Mouse (Mus musculus) left cerebral cortex, postnatal 36 days (tissue): ENCODE data around the gene Zbtb22. TPM values are rescaled to one million over a fixed set of nuclear protein-coding genes. Genes with fewer than 3 reads are reported as not detected.
"Not testable (repeated sequence)": the region's sequence is repeated elsewhere in the genome, so short reads cannot be mapped to it uniquely, and the experiment has no call there.

ENCODE experiments used
- DNase-seq, 2 experiments: peaks; one replicate each; pipeline ENCODE4 v3.0.0; 2021 to 2022; ENCODE audit warnings: low spot score in 2 of 2, mixed read lengths in 1 of 2
- intact Hi-C: fragments of 180-260 bp; cut with DNase I; formaldehyde crosslinking; loops from one replicate; pipeline ENCODE4 v1.15.1; 2025
- total RNA-seq, 2 experiments: library from RNA; stranded (reverse); gene quantifications; 2 replicates each; pipeline ENCODE4 v1.2.3; 2021

Zbtb22 gene
- total RNA-seq, 2 experiments from 2014 or later = 29.4 to 40.1 TPM

- no peak for DNase-seq
- intact Hi-C loops = no loop called here
Measured at GRCm38 (mm10) chr17:33902491-33902890, 13.2 kb upstream of the Zbtb22 start.

DNA sequence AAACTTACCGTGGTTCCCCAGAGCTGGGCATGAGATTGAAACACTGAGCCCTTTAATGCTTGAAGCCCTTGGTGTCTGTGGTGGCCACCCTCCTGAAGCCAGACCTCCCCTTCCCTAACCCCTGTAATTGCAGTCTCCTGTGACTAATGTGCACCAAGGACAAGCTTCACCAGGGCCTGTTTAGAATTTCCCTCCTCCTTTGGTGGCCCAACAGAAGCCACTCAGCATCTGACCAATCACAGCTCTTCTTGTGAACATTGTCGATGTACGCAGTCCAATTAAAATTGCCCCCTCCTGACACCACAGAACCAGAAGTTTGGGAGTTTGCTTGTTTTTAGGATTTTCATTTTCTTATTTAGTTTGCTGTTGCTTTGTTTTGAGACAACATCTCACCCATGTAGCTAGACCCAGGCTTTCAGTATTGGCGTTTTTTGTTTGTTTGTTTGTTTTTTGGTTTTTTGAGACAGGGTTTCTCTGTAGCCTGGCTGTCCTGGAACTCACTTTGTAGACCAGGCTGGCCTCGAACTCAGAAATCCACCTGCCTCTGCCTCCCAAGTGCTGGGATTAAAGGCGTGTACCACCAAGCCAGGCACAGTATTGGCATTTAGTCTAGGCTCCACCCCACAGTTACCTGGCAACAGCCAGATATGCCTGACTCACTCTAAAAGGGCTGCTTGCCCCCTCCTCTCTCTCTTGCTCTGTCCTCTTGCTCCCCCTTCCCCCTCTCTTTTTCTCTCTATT, 11.6 kb upstream of the Zbtb22 start:
- DNase-seq, intact Hi-C loops: not testable (repeated sequence)

DNA sequence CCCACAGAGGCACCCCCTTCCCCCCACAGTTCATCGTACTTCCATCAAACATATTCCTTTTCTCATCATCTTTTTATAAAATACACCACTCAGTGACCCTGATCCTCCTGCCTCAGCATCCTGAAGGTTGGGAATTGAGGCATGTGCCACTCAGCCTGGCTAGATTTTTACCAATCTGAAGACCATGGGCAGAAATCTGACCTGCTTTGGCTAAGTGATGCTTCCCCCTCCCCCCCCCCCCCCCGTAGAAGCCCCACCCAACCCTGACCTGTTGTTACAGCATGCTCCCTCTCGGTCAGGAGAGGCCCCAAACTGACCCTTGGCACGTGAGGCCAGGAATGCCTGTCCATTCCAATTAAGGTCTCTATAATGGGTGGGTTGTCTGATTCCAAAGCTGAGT, 10.9 kb upstream of the Zbtb22 start, which contains the start of gene Platr17:
TSS of gene Platr17 (plus strand) at position 301 of the 400 bp plus-strand sequence.
- DNase-seq, intact Hi-C loops: not testable (repeated sequence)

GRCm38 (mm10) chr17:33908331-33909076, 7.2 kb upstream of the Zbtb22 start:
- DNase-seq = peak; percentile 65 to 73
- intact Hi-C loops = no loop called here

DNA sequence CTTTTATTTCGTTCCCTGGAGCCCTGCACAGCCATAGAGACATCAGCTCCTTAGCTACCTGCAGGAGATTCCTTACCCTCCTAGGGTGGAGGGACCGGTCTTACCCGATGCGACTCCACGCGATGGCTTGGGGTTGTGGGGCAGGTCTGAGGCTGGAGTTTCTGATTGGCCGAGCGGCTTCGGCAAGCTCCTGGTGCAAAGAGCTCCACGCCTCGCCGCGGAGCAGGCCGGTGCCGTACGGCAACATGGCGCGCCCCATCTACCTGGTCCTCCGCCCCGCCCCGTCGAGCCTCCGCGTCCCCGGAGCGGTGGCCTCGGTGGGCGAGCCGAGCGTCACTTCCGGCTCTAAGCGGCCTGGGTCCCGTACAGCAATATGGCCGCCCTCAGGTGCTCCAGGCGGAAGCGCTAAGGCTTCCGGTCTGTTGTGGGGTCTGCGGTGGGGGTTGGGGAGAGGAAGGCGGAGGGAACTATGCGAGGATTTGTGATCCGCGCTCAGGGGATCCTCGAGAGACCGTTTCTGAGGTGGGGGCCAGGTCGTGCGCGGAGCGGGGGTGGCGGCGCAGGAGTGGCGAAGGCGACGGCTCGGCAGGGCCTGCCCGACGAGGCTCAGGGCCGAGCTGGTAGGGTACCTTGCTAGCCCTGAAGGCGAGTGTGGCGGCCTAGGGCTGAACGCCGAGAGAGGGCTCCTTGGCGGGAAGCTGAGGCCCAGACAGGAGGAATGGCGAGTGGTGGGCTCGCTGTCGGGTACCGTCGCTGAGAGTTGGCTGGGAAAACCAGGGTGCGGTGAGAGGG, 6.4 kb upstream of the Zbtb22 start, which contains the start of gene Daxx:
TSS of gene Daxx (plus strand) at position 338 of the 792 bp plus-strand sequence.
- intact Hi-C loops = no loop called here
- peak; percentile 98 to 99 for DNase-seq

DNA sequence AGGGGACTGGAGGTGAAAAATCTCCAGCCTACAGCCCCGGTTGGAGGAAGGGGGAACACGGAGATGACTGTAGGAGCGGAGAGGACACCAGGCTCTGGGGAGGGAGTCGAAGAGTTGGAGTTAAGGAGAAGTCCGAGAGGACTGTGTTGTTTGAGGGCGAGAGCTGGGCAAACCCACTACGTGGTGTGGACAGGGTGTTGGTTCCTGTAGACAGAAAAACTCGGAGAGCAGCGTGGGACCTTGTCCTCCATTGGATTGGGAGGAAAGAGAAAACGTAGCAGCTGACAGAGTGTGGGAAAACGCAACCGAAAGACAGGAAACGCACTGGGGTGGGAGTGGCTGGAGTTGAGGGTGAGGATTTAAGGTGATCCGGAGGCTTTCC, 5.8 kb upstream of the Zbtb22 start:
- intact Hi-C loops = no loop called here
- DNase-seq = no peak

GRCm38 (mm10) chr17:33910346-33911051, 5.2 kb upstream of the Zbtb22 start:
- intact Hi-C loops = no loop called here
- DNase-seq = no peak

DNA sequence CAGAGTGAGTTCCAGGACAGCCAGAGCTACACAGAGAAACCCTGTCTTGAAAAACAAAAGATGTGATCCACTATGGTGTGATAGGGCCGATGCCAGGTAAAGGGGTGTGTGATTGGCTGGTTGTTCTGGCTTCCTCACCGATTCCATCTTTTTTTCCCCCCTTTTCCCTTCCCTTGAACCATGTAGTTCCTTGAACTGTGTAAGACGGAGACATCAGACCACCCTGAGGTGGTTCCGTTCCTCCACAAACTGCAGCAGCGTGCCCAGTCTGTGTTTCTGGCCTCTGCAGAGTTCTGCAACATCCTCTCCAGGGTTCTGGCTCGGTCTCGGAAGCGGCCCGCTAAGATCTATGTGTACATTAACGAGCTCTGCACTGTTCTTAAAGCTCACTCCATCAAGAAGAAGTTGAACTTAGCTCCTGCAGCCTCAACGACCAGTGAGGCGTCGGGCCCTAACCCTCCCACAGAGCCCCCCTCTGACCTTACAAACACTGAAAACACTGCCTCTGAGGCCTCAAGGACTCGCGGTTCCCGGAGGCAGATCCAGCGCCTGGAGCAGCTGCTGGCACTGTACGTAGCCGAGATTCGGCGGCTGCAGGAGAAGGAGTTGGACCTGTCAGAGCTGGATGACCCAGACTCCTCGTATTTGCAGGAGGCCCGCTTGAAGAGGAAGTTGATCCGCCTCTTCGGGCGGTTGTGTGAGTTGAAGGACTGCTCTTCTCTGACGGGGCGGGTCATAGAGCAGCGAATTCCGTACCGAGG, 4.5 kb upstream of the Zbtb22 start:
- no peak for DNase-seq
- intact Hi-C loops = no loop called here

- DNase-seq = no peak
- intact Hi-C loops = no loop called here
Measured at GRCm38 (mm10) chr17:33911813-33912414, 3.8 kb upstream of the Zbtb22 start.

DNA sequence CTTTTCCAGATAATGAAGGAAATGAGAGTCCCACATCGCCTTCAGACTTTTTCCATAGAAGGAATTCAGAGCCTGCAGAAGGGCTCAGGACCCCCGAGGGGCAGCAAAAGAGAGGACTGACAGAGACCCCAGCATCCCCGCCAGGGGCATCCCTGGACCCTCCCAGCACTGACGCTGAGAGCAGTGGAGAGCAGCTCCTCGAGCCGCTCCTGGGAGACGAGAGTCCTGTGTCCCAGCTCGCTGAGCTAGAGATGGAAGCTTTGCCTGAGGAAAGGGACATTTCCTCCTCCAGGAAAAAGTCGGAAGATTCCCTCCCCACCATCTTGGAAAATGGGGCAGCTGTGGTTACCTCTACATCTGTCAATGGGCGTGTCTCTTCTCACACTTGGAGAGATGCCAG, 2.4 kb upstream of the Zbtb22 start:
- no peak for DNase-seq
- intact Hi-C loops = no loop called here

- no peak for DNase-seq
- intact Hi-C loops = no loop called here
Measured at GRCm38 (mm10) chr17:33913905-33914304, 1.8 kb upstream of the Zbtb22 start.

DNA sequence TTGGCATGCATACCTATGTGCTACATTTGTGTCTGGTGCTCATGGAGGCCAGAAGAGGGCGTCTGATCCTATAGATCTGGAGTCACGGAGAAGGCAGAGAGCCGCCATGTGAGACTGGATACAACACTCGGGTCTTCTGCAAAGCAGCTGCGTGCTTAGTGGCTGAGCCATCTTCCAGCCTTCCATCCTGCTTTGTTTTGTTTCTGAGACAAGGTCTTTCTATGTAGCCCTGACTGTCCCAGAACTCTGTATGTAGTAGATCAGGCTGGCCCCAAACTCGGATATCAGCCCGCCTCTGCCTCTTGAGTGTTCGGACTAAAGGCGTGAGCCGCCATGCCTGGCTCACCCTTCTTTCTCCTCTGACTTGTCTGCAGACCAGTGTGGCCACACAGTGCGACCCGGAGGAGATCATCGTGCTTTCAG, 724 bp upstream of the Zbtb22 start:
- no peak for DNase-seq
- intact Hi-C loops = no loop called here

- intact Hi-C loops = no loop called here
- DNase-seq = no peak
Measured at GRCm38 (mm10) chr17:33916294-33916693, 590 bp downstream of the Zbtb22 start.

DNA sequence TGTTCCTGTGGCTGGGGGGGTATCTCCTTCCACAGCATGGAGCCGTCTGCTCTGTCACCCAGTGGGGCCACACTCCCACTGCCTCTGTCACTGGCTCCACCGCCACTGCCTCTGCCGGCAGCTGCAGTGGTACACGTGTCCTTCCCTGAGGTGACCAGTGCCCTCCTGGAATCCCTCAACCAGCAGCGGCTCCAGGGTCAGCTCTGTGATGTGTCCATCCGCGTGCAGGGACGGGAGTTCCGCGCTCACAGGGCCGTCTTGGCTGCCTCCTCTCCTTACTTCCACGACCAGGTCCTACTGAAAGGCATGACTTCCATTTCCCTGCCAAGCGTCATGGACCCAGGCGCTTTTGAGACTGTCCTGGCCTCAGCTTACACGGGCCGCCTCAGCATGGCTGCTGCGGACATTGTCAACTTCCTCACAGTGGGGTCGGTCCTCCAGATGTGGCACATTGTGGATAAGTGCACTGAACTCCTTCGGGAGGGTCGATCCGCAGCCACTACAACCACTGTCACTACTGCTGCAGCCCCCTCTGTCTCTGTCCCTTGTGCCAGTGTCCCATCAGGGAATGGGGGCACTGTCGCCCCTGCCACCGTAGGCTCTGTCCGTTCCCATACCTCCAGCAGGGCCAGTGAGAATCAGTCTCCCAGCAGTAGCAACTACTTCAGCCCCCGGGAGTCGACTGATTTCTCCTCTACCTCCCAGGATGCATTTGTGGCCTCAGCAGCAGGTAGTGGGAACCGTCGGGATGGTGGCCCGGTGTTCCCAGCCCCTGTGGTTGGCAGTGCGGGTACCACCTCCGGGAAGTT, 1.3 kb downstream of the Zbtb22 start:
- DNase-seq = no peak
- intact Hi-C loops = no loop called here

DNA sequence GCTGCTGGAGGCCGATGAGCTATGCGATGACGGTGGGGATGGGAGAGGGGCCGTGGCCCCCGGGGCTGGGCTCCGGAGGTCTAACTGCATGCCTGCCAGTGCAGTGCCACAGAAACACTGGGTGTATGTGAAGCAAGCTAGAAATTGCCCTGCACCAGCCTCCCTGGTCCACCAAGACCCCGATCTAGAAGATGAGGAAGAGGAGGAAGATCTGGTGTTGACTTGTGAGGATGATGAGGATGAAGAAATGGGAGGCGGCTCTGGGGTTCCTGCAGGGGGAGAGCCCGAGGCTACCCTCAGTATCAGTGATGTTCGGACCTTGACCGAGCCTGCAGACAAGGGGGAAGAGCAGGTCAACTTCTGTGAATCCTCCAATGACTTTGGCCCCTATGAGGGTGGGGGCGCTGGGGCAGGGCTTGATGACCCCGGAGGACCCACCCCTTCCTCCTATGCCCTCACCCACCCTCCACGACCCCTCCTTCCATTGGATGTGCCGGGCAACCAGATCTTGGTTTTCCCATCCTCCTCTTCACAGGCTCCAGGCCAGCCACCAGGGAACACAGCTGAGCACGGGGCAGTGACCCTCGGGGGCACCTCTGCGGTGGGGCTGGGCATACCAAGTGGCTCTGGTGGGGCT, 2.1 kb downstream of the Zbtb22 start:
- no peak for DNase-seq
- intact Hi-C loops = no loop called here

- no peak for DNase-seq
- intact Hi-C loops = no loop called here
Measured at GRCm38 (mm10) chr17:33918293-33919203, 2.8 kb downstream of the Zbtb22 start.
